Mouse (Mus musculus) left cerebral cortex, adult 2 months (tissue): ENCODE data around the gene Prkcg. TPM values are rescaled to one million over a fixed set of nuclear protein-coding genes. Genes with fewer than 3 reads are reported as not detected.
A peak's percentile ranks its signal among the peaks of the same experiment; 100 is the strongest.
"Not testable (repeated sequence)": the region's sequence is repeated elsewhere in the genome, so short reads cannot be mapped to it uniquely, and the experiment has no call there.

Experiments
- DNase-seq, 2 experiments: peaks; one replicate each; pipeline ENCODE4 v3.0.0; 2021 to 2022; ENCODE audit warnings: low spot score in 2 of 2, mixed read lengths in 1 of 2; ENCODE audit errors: extremely low spot score in 1 of 2
- H3K27ac ChIP-seq: fragments of 200-600 bp; 2 replicates; pipeline ENCODE4 v1.8.1; 2022
- H3K4me3 ChIP-seq: fragments of 200-600 bp; 2 replicates; pipeline ENCODE4 v1.8.1; 2022
- CTCF ChIP-seq: fragments of 200-600 bp; IDR thresholded peaks from 2 replicates; pipeline ENCODE4 v1.8.1; 2022; ENCODE audit warnings: antibody characterized with exemption, mild to moderate bottlenecking, moderate library complexity
- intact Hi-C: fragments of 180-260 bp; cut with DNase I; formaldehyde crosslinking; loops from one replicate; pipeline ENCODE4 v1.15.1; 2025
- total RNA-seq, 2 experiments: library from RNA; stranded (reverse); gene quantifications; 2 replicates each; pipeline ENCODE4 v1.2.3; 2021

The Prkcg gene
- total RNA-seq, 2 experiments from 2014 or later: 262 to 263 TPM

GRCm38 (mm10) chr7:3291764-3292163, 2.8 kb downstream of the Prkcg start:
- Histone ChIP-seq H3K4me3 (no peak overlapping the region), H3K27ac (no peak overlapping the region)
- DNase-seq: no peak
- TF ChIP-seq CTCF: no peak
- intact Hi-C loops: no loop called here

- intact Hi-C loops, H3K27ac ChIP-seq, H3K4me3 ChIP-seq, DNase-seq: not testable (repeated sequence)
These were observed 3.3 kb downstream of the Prkcg start for GRCm38 (mm10) chr7:3292271-3292670.

- DNase-seq: peak in 1 of 2 experiments; percentile 53
- no peak for TF ChIP-seq CTCF
- intact Hi-C loops: no loop called here
- Histone ChIP-seq H3K4me3 (peak overlapping the region; percentile 19; the same call in 1 of the 2 replicates), H3K27ac (peak overlapping the region; percentile 29; the same call in 1 of the 2 replicates)
These were observed 3.8 kb downstream of the Prkcg start for GRCm38 (mm10) chr7:3292791-3293190.

- intact Hi-C loops: no loop called here
- no peak for TF ChIP-seq CTCF
These were observed 5.8 kb downstream of the Prkcg start for GRCm38 (mm10) chr7:3294794-3295193.

GRCm38 (mm10) chr7:3295321-3296110, 6.5 kb downstream of the Prkcg start:
- no peak for TF ChIP-seq CTCF
- H3K4me3 ChIP-seq: no peak overlapping the region
- no peak overlapping the region for H3K27ac ChIP-seq
- intact Hi-C loops: no loop called here
- DNase-seq: no peak

More at GRCm38 (mm10) chr7:3294794-3295193, 5.8 kb downstream of the Prkcg start:
- DNase-seq: no peak
- H3K4me3 ChIP-seq: no peak overlapping the region
- H3K27ac ChIP-seq: no peak overlapping the region

- no peak for TF ChIP-seq CTCF
- intact Hi-C loops: no loop called here
- Histone ChIP-seq H3K27ac (no peak overlapping the region), H3K4me3 (no peak overlapping the region)
- no peak for DNase-seq
These were observed 7.7 kb downstream of the Prkcg start for GRCm38 (mm10) chr7:3296711-3297110.

- TF ChIP-seq CTCF: peak; percentile 57
- peak overlapping the region; percentile 63 for H3K27ac ChIP-seq
- H3K4me3 ChIP-seq: no peak overlapping the region
- DNase-seq: no peak
- intact Hi-C loops: loop anchor here (5.0 to 10.0 kb wide), 2 partner anchors 38 to 75 kb away; no protein-coding TSS in a partner anchor
These were observed 11.1 kb downstream of the Prkcg start for GRCm38 (mm10) chr7:3299941-3300617.

- no peak overlapping the region for H3K4me3 ChIP-seq
- intact Hi-C loops: loop anchor here (5.0 to 10.0 kb wide), 2 partner anchors 39 to 76 kb away; no protein-coding TSS in a partner anchor
These were observed 12.1 kb downstream of the Prkcg start for GRCm38 (mm10) chr7:3300891-3301627.

GRCm38 (mm10) chr7:3301628-3302555, 12.9 kb downstream of the Prkcg start:
- Histone ChIP-seq H3K4me3 (peak overlapping the region; percentile 74), H3K27ac (peak overlapping the region; percentile 67)
- no peak for TF ChIP-seq CTCF
- intact Hi-C loops: loop anchor here (5.0 to 10.0 kb wide), 2 partner anchors 40 to 77 kb away; no protein-coding TSS in a partner anchor
- DNase-seq: peak; percentile 33 to 53

More at GRCm38 (mm10) chr7:3300891-3301627, 12.1 kb downstream of the Prkcg start:
- DNase-seq: no peak
- no peak overlapping the region; the same call in 1 of the 2 replicates for H3K27ac ChIP-seq
- TF ChIP-seq CTCF: no peak

GRCm38 (mm10) chr7:3302556-3303275, 13.7 kb downstream of the Prkcg start:
- DNase-seq: no peak
- Histone ChIP-seq H3K4me3 (peak overlapping the region; percentile 74), H3K27ac (peak overlapping the region; percentile 78)
- intact Hi-C loops: loop anchor here (5.0 to 10.0 kb wide), 2 partner anchors 40 to 78 kb away; no protein-coding TSS in a partner anchor
- TF ChIP-seq CTCF: peak; percentile 68
